ENCODE assay signal across 8 mouse cellular contexts in genomic region chr11:101667871-101668532, GRCm38 (mm10). TPM values are rescaled to one million over a fixed set of nuclear protein-coding genes. Genes with fewer than 3 reads are reported as not detected.
DNase-seq lines count a peak whose midpoint lies in the region; ATAC-seq lines count a peak whose summit lies in the region.

No protein-coding gene starts in this region.

- H3K4me1 ChIP-seq in forebrain, embryonic 15.5 days = peaks cover 47% of the 10 kb centered on the region
- H3K4me1 ChIP-seq in midbrain, embryonic 12.5 days = peaks cover 30% of the 10 kb centered on the region; the same call in 1 of the 2 replicates

- peak; percentile 62 for DNase-seq in cerebellum, postnatal 10 days
- no peak for DNase-seq in cerebellum, adult 11 months
- DNase-seq in heart, postnatal 25 days (ENCODE audit: low spot score) = peak; percentile 55
- peak; percentile 71 to 85 for DNase-seq in kidney, postnatal 25 days
- DNase-seq in yolk sac, embryonic 10.5 days (ENCODE audit: low spot score) = no peak
- no peak for DNase-seq in thymus, postnatal 4 days

- H3K27me3 ChIP-seq in forebrain, embryonic 15.5 days = no peaks in the 10 kb centered on the region
- peaks cover 14% of the 10 kb centered on the region for H3K27me3 ChIP-seq in midbrain, embryonic 12.5 days

- peak overlapping the region; percentile 40 for H3K9ac ChIP-seq in forebrain, embryonic 15.5 days (replicated peaks)
- H3K9ac ChIP-seq in midbrain, embryonic 12.5 days (replicated peaks) = no peak overlapping the region

- no peaks in the 10 kb centered on the region for H3K36me3 ChIP-seq in forebrain, embryonic 15.5 days
- no peaks in the 10 kb centered on the region for H3K36me3 ChIP-seq in midbrain, embryonic 12.5 days

- intact Hi-C loops in heart, postnatal 25 days (cut with DNase I) = no loop called here

- H3K4me3 ChIP-seq in forebrain, embryonic 15.5 days = peak overlapping the region; percentile 66
- no peak overlapping the region for H3K4me3 ChIP-seq in midbrain, embryonic 12.5 days

- no peak for ATAC-seq in forebrain, embryonic 15.5 days (replicated peaks)
- no peak for ATAC-seq in midbrain, embryonic 12.5 days (ENCODE audit: low FRiP score, low read depth)

- no peaks in the 10 kb centered on the region for H3K9me3 ChIP-seq in forebrain, embryonic 15.5 days
- no peaks in the 10 kb centered on the region for H3K9me3 ChIP-seq in midbrain, embryonic 12.5 days

- peak overlapping the region; percentile 73 for H3K27ac ChIP-seq in forebrain, embryonic 15.5 days (replicated peaks)
- no peak overlapping the region for H3K27ac ChIP-seq in midbrain, embryonic 12.5 days (replicated peaks)

- 63% methylated on average over 14 of the region's 14 CpGs for WGBS in forebrain, embryonic 15.5 days
- 75% methylated on average over 14 of the region's 14 CpGs for WGBS in midbrain, embryonic 12.5 days

- H3K4me2 ChIP-seq in forebrain, embryonic 15.5 days (replicated peaks) = peak overlapping the region; percentile 69
- H3K4me2 ChIP-seq in midbrain, embryonic 12.5 days (replicated peaks) = 0 out of 2 replicates have a peak overlapping the region, but pooled peaks have one; percentile 2

RNA-seq across cellular contexts. Expression of gene Arl4d, which starts 2.7 kb away (rescaled TPM):
- polyA plus RNA-seq in forebrain, embryonic 15.5 days (2015; fragmentation: Nextera tagmentation; extraction: Ambion mirVana) = 45.8 TPM in 2 replicates
- 10 to 100 TPM; 21.6 to 31.0 TPM for total RNA-seq in heart, postnatal 25 days (2021)
- polyA plus RNA-seq in midbrain, embryonic 12.5 days (2016; fragmentation: Nextera tagmentation; extraction: Ambion mirVana) = 6.5 and 8.4 TPM in 2 replicates

RNA-seq across cellular contexts. Expression of gene Rdm1, which starts 41.0 kb away (rescaled TPM):
- polyA plus RNA-seq in forebrain, embryonic 15.5 days (2015; fragmentation: Nextera tagmentation; extraction: Ambion mirVana) = 31.0 and 34.6 TPM in 2 replicates
- 10 to 100 TPM; 39.1 to 39.3 TPM for total RNA-seq in heart, postnatal 25 days (2021)
- 41.9 and 48.9 TPM in 2 replicates for polyA plus RNA-seq in midbrain, embryonic 12.5 days (2016; fragmentation: Nextera tagmentation; extraction: Ambion mirVana)

Comparison
In these comparisons a context has a peak if more than half of its experiments do, and no peak if none do; other contexts are left out.
1. DNase-seq: peak in cerebellum, postnatal 10 days (2 of 2), heart, postnatal 25 days (single experiment) and kidney, postnatal 25 days (2 of 2); none in cerebellum, adult 11 months (single experiment), yolk sac, embryonic 10.5 days (single experiment) and thymus, postnatal 4 days (single experiment).